Mouse (Mus musculus): ENCODE measurements around the gene Slc17a5.

Slc17a5 gene

GRCm38 (mm10) chr9:78587914-78588313 is at the start of gene Slc17a5:
Gene Slc17a5 (minus strand): TSS chr9:78588041.
- peak; percentile 90 to 93 for DNase-seq (ENCODE audit: low read depth in 1 of 2, low spot score in 2 of 2)

- DNase-seq (ENCODE audit: low read depth in 1 of 2, low spot score in 2 of 2), result no peak
Observed at GRCm38 (mm10) chr9:78633976-78634375, 46.1 kb upstream of the Slc17a5 start.

GRCm38 (mm10) chr9:78631755-78632434 is 44.1 kb upstream of the Slc17a5 start:
- DNase-seq (ENCODE audit: low read depth in 1 of 2, low spot score in 2 of 2), result no peak

- DNase-seq (ENCODE audit: low read depth in 1 of 2, low spot score in 2 of 2), result no peak
Observed at GRCm38 (mm10) chr9:78629991-78630390, 42.1 kb upstream of the Slc17a5 start.

- no peak for DNase-seq (ENCODE audit: low read depth in 1 of 2, low spot score in 2 of 2)
Observed at GRCm38 (mm10) chr9:78623301-78623747, 35.5 kb upstream of the Slc17a5 start.

GRCm38 (mm10) chr9:78619285-78619684 is 31.4 kb upstream of the Slc17a5 start:
- no peak for DNase-seq (ENCODE audit: low read depth in 1 of 2, low spot score in 2 of 2)

- no peak for DNase-seq (ENCODE audit: low read depth in 1 of 2, low spot score in 2 of 2)
Observed at GRCm38 (mm10) chr9:78615401-78616021, 27.7 kb upstream of the Slc17a5 start, which contains the start of gene Cd109. Gene Cd109 (plus strand): TSS chr9:78615546.

GRCm38 (mm10) chr9:78614201-78614600 is 26.4 kb upstream of the Slc17a5 start:
- no peak for DNase-seq (ENCODE audit: low read depth in 1 of 2, low spot score in 2 of 2)

GRCm38 (mm10) chr9:78601046-78601730 is 13.3 kb upstream of the Slc17a5 start:
- no peak for DNase-seq (ENCODE audit: low read depth in 1 of 2, low spot score in 2 of 2)

GRCm38 (mm10) chr9:78599927-78600326 is 12.1 kb upstream of the Slc17a5 start:
- DNase-seq (ENCODE audit: low read depth in 1 of 2, low spot score in 2 of 2), result no peak

- no peak for DNase-seq (ENCODE audit: low read depth in 1 of 2, low spot score in 2 of 2)
Observed at GRCm38 (mm10) chr9:78596834-78597233, 9.0 kb upstream of the Slc17a5 start.

- DNase-seq (ENCODE audit: low read depth in 1 of 2, low spot score in 2 of 2), result no peak
Observed at GRCm38 (mm10) chr9:78595769-78596555, 8.1 kb upstream of the Slc17a5 start.

- no peak for DNase-seq (ENCODE audit: low read depth in 1 of 2, low spot score in 2 of 2)
Observed at GRCm38 (mm10) chr9:78595257-78595656, 7.4 kb upstream of the Slc17a5 start.

GRCm38 (mm10) chr9:78590471-78590870 is 2.6 kb upstream of the Slc17a5 start:
- DNase-seq (ENCODE audit: low read depth in 1 of 2, low spot score in 2 of 2), result no peak

- peak; percentile 43 to 72 for DNase-seq (ENCODE audit: low read depth in 1 of 2, low spot score in 2 of 2)
Observed at GRCm38 (mm10) chr9:78588411-78589033, 681 bp upstream of the Slc17a5 start.

GRCm38 (mm10) chr9:78587218-78587883 is 490 bp downstream of the Slc17a5 start:
- DNase-seq (ENCODE audit: low read depth in 1 of 2, low spot score in 2 of 2), result peak; percentile 2 to 11

- no peak for DNase-seq (ENCODE audit: low read depth in 1 of 2, low spot score in 2 of 2)
Observed at GRCm38 (mm10) chr9:78579644-78580396, 8.0 kb downstream of the Slc17a5 start.

- DNase-seq (ENCODE audit: low read depth in 1 of 2, low spot score in 2 of 2), result no peak
Observed at GRCm38 (mm10) chr9:78578824-78579223, 9.0 kb downstream of the Slc17a5 start.

GRCm38 (mm10) chr9:78576466-78576865 is 11.4 kb downstream of the Slc17a5 start:
- DNase-seq (ENCODE audit: low read depth in 1 of 2, low spot score in 2 of 2), result no peak

GRCm38 (mm10) chr9:78569934-78570333 is 17.9 kb downstream of the Slc17a5 start:
- no peak for DNase-seq (ENCODE audit: low read depth in 1 of 2, low spot score in 2 of 2)

Data from monocyte, adult 2 months (primary cell).